Mouse (Mus musculus) cortical plate, adult 2 months (tissue): ENCODE results near the gene Gm21913. TPM values are rescaled to one million over a fixed set of nuclear protein-coding genes. Genes with fewer than 3 reads are reported as not detected.
"Not testable (repeated sequence)": the region's sequence is repeated elsewhere in the genome, so short reads cannot be mapped to it uniquely, and the experiment has no call there.

Experiments used
- H3K27ac ChIP-seq: fragments of 200-500 bp; 2 replicates; pipeline ENCODE4 v1.5.1; 2012; ENCODE audit warnings: low read length, control low read depth, inconsistent platforms; ENCODE audit not compliant: insufficient read depth
- H3K4me1 ChIP-seq: fragments of 200-500 bp; 2 replicates; pipeline ENCODE4 v1.6.1; 2011; ENCODE audit warnings: low read length; ENCODE audit not compliant: control insufficient read depth, insufficient read depth
- H3K4me3 ChIP-seq: fragments of 200-500 bp; 2 replicates; pipeline ENCODE4 v1.5.1; 2011; ENCODE audit warnings: mild to moderate bottlenecking, low read length, control low read depth; ENCODE audit not compliant: insufficient read depth
- polyA plus RNA-seq: library from polyadenylated mRNA; depleted of rRNA; stranded (reverse); fragments of >200 nt; gene quantifications from 2 replicates; pipeline ENCODE4 v1.2.3, GENCODE M21; 2012; rRNA removed

The Gm21913 gene
- not detected in 2 replicates for polyA plus RNA-seq

DNA sequence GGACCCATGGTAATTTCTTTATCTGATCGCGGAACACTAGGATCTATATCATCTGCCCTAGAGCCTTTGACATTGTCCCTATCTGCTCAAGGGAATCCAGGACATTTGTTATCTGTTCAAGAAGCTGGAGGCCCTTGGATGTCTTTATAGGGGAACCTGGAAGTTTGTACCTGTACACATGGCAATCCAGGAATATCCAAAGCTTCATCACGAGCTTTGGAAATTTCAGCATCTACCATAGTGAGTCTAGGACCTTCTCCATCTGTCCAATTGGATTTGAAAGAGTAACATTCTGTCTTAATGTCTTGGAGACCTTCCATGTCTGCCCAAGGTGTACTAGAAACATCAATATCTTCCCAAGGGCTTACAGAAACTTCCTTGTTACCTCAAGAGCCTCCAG lies at the start of gene Gm21913:
Gene Gm21913 (plus strand): TSS at position 301 of the 400 bp plus-strand sequence.
- not testable (repeated sequence) for H3K27ac ChIP-seq, H3K4me3 ChIP-seq, H3K4me1 ChIP-seq

Other genes starting within 250 kb of the Gm21913 start
- not detected in 2 replicates for gene Gm29110, start 153.4 kb upstream of the Gm21913 start, polyA plus RNA-seq